Mouse (Mus musculus) right cerebral cortex, postnatal 14 days (tissue): ENCODE results near the gene Bcas2.

Source experiments
- DNase-seq: peaks from one replicate; pipeline ENCODE4 v3.0.0; 2022

Bcas2 gene

DNA sequence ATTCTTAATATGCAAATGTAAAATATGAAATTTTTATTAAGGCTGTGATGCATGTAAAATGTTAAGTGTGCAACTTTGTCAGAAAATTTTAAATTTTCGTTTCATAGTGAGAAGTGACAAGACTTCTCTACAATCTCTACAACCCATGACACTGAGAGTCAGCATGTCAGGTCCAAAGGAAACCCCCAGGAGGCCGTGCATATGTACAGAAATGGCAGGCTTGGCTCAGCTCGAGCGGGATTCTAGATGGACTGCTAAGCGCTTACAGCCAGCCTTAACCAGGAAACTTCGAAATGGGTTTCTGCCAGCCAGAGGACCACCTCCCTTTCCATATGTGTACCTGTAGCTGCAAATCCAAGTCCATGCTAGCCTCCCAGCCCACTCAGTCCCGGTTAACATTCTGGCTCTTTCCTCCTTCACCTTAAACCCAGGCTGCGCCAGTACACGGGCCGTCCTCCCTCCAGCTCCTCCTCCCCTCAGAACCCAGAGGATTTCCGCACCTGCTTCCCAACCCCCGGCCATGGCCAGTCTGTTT, 52.8 kb downstream of the Bcas2 start:
- DNase-seq, result no peak

DNA sequence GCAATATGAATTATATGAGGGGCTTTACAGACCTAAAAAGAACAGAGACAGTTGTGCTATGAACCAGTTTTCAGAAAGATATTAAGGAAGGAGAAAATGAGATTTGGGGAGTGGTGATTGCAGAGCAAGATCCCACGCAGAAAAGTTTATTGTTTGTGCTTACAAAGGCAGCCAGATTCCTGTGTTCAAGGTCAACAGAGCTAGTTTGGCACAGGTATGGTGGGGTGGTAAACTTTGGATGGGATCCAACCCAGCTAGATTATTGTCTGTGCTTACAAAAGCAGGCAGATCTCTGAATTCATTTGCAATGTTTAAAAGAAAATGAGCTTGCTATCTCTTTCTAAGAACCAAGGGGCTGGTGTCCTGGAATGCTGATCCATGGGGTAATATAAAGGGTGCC, 56.3 kb downstream of the Bcas2 start:
- no peak for DNase-seq
